Mouse (Mus musculus): Measurements from ENCODE around the gene Olfr171.
"Not testable (repeated sequence)": the region's sequence is repeated elsewhere in the genome, so short reads cannot be mapped to it uniquely, and the experiment has no call there.

The Olfr171 gene

DNA sequence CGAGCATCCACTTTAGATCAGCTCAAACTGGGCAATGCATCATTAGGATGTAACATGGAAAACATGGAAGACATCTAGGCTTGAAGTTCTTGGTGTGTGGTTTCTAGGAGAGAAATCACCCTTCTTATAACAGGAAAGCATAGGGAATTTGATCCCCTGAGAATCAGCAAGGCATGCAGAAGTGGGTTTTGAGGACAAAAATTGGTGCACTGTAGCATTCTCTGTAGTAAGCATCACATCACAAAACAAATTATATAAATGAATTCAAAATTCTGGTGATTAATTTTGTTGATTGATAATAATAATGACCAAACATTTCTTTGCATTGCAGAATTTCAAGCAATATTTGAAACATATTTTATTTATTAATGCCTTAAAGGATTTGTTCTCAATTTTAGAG, at the start of gene Olfr171:
Olfr171 (minus strand) TSS at position 101 of the 400 bp plus-strand sequence.
- DNase-seq (ENCODE audit: extremely low read depth, low read depth, low spot score) = no peak

DNA sequence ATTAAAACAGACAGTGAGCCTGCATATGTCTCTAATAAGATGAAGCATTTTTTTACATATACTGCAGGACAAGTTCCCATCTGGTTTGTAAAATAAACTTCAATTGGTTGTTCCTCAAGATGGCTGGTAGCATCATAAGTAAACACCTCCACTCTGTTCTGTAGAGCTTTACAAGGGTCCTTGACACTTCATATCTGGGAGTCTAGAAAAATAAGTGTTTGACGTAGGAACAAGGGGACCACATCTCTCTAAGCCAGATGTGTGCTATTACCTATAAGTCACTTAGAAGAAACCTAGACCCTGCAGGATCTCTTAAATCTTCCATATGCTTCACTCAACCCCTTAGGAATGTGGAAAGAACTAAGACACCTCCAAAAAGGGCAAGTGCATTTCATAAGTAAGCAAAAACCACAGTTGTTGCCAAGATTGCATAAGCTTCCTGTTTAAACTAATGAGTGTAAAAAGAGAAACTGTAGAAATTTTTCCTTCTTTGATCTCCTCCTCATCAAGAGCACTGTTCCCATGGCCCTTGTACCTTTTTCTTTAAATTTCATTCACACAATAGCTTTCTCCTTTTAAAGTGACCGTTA, 41.1 kb upstream of the Olfr171 start:
- no peak for DNase-seq (ENCODE audit: extremely low read depth, low read depth, low spot score)

DNA sequence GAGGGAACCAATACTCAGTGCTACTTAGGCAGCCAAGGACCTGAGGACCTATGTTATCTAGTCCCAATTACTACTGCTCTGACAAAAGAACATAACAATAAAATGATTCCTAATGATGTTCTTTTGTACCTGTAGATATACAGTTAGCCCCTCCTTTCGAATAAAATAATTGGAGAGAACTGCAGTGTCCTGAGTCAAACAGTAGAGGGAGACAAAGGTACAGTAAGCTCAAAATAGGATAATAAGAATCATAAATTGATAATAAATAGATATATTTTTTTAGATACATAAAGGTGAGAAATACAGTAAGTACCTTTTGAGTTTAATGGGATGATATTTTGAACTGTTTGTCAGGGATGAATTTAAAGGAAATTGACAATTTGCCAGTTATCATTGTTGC, 36.6 kb upstream of the Olfr171 start:
- DNase-seq (ENCODE audit: extremely low read depth, low read depth, low spot score) = no peak

DNA sequence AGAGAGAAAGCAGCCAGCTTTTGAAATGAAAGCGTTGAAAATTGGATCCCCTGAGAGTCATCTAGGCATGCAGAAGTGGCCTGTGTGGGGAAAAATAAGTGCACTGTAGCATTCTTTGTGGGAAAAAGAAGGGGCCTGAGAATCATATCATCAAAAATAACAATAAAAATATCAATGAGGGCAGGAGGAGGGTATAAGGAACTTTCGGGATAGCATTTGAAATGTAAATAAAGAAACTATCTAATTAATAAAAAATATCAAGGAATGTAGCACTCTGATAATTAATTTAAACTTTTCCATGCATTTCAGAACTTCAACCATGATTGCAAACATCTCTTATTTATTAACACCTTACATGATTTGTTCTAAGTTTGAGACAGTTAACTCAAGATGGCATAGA, 17.9 kb downstream of the Olfr171 start, which contains the start of gene Olfr170:
Olfr170 (minus strand) TSS at position 101 of the 400 bp plus-strand sequence.
- DNase-seq (ENCODE audit: extremely low read depth, low read depth, low spot score) = not testable (repeated sequence)

DNA sequence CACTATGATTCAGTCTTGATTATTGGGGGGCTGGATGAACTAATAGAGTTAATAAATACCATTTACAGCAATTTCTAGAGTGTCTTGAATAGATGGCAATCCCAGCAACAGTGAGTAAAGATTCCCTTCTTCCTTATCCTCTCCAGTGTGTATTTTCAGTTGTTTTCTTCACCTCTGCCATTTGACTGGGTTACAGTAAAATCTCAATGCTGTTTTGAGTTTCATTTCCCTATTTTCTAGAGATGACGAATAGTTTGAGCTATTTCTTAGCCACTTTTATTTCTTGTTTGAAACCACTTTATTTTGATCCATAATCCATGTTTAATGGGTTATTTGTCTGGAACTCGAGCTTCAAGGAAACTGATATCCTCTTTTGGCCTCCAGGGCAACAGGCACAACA, 26.6 kb downstream of the Olfr171 start:
- DNase-seq (ENCODE audit: extremely low read depth, low read depth, low spot score) = no peak
